Mouse (Mus musculus): ENCODE results near the gene Ywhaq.

DNA sequence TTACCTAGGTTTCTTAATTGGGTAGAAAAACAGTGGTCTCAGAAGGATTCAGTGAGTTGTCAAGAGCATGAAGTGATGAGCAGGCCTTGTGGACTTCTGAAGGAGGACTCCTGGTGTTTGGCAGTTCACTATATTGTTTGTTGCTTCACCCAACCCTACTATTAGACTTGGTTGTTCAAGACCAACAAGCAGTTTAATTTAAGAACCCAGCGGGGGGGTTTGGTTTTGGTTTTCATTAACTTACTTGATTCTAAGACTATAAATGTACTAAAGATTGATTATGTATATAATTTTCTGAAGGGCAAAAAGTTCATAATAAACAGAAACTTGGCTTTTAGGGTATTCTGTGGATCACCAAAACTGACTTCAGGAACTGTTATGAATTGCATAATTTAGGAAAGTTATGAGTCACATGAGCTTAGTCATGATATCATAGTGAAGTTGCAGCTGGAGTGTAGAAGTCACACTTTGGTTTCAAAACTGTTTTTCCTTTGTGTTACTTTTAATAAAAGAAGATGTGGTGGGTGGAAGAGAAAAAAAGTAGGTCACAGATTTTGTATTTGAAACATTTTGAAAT is 47.3 kb downstream of the Ywhaq start:
- TF ChIP-seq POLR2A (IDR thresholded peaks at IDR 0.05; ENCODE audit: control insufficient read depth, low read depth, low read length) (no peak), CTCF (IDR thresholded peaks at IDR 0.05; ENCODE audit: control insufficient read depth, insufficient read depth, insufficient replicate concordance, low read depth, low read length) (no peak)

All from testis, adult 2 months (tissue).